14 mouse cellular contexts compared by ENCODE assay signal in the genomic region with DNA sequence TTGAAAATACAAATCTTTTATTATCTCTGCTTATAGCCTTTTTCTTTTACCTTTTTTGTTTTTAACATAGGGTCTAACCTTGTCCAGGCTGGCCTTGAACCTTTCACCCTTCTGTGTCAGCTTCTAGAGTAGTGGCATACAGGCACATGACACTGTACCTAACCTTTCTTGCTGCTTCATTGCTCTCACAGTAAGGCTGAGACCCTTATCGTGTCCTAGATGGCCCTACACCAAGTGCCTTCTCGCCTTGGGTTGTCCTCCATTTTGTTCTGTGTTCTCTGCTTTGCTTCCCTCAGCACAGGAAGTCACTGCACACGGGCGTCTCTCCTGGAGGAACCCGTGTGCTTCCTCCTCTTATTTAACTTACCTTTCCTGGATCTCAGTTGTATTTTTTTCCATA. TPM values are rescaled to one million over a fixed set of nuclear protein-coding genes. Genes with fewer than 3 reads are reported as not detected.
DNase-seq lines count a peak whose midpoint lies in the region; ATAC-seq and TF ChIP-seq lines count a peak whose summit lies in the region.
"Had no signal": no experiment of that assay in that cellular context is flagged by ENCODE, and none has a peak within 500 bp of the region (broad histone marks: within the 10 kb centered on the region; RNA-seq: fewer than 3 reads in every experiment).

No protein-coding gene starts in this region.

- peak overlapping the region; percentile 23; the same call in 1 of the 2 replicates for H3K4me3 ChIP-seq in hindbrain, embryonic 13.5 days
- H3K4me3 ChIP-seq in hindbrain, embryonic 11.5 days (ENCODE audit: low read depth, low read length): no peak overlapping the region
- no peak overlapping the region for H3K4me3 ChIP-seq in midbrain, embryonic 12.5 days

- peak overlapping the region; percentile 61 for H3K27ac ChIP-seq in hindbrain, embryonic 13.5 days
- no peak overlapping the region for H3K27ac ChIP-seq in hindbrain, embryonic 11.5 days (ENCODE audit: low read depth, low read length)
- H3K27ac ChIP-seq in midbrain, embryonic 12.5 days (replicated peaks): no peak overlapping the region

- H3K9me3 ChIP-seq in hindbrain, embryonic 13.5 days: peaks cover 3% of the 10 kb centered on the region; the same call in 1 of the 2 replicates
- H3K9me3 ChIP-seq in hindbrain, embryonic 11.5 days (ENCODE audit: control insufficient read depth, low read length): no peaks in the 10 kb centered on the region
- H3K9me3 ChIP-seq in midbrain, embryonic 12.5 days: no peaks in the 10 kb centered on the region

- DNase-seq in hindbrain, embryonic 11.5 days (ENCODE audit: low spot score): no peak
- peak; percentile 46 for DNase-seq in 416B (ENCODE audit: low read depth)
- peak; percentile 8 for DNase-seq in brain, embryonic 14.5 days (ENCODE audit: low read depth)
- no peak for DNase-seq in frontal cortex, postnatal 36 days (ENCODE audit: low spot score in 2 of 2)
- DNase-seq in adrenal gland, postnatal 14 days: no peak
- DNase-seq: adrenal gland, adult 2 months; gastrocnemius, postnatal 10 days; kidney, postnatal 14 days; lung, postnatal 10 days had no signal

- ATAC-seq in hindbrain, embryonic 13.5 days (ENCODE audit: low FRiP score): no peak
- ATAC-seq in hindbrain, embryonic 11.5 days (ENCODE audit: low FRiP score): no peak
- ATAC-seq in midbrain, embryonic 12.5 days (ENCODE audit: low FRiP score, low read depth): no peak
- ATAC-seq: inflammation-experienced regulatory T-cells, adult 6 months; Patski had no signal

- H3K4me1 ChIP-seq in hindbrain, embryonic 13.5 days (replicated peaks): peaks cover 21% of the 10 kb centered on the region
- H3K4me1 ChIP-seq in hindbrain, embryonic 11.5 days (replicated peaks; ENCODE audit: control insufficient read depth, insufficient read depth, low read length): no peaks in the 10 kb centered on the region
- H3K4me1 ChIP-seq in midbrain, embryonic 12.5 days: peaks cover 2% of the 10 kb centered on the region

- H3K27me3 ChIP-seq in hindbrain, embryonic 13.5 days: no peaks in the 10 kb centered on the region
- no peaks in the 10 kb centered on the region for H3K27me3 ChIP-seq in hindbrain, embryonic 11.5 days (ENCODE audit: control insufficient read depth, insufficient read depth, low read length)
- H3K27me3 ChIP-seq in midbrain, embryonic 12.5 days: no peaks in the 10 kb centered on the region
- H3K27me3 ChIP-seq: CH12.LX, Patski had no signal

- TF ChIP-seq POLR2A in brain, embryonic 14.5 days (IDR thresholded peaks at IDR 0.05; ENCODE audit: borderline replicate concordance, extremely low read depth, insufficient read depth, insufficient read length, poor library complexity, severe bottlenecking): no peak

- TF ChIP-seq CTCF in brain, embryonic 14.5 days (IDR thresholded peaks at IDR 0.05; ENCODE audit: borderline replicate concordance, extremely low read depth, insufficient read depth, insufficient read length): no peak

- H3K9ac ChIP-seq in hindbrain, embryonic 13.5 days: no peak overlapping the region; the same call in 1 of the 2 replicates
- no peak overlapping the region for H3K9ac ChIP-seq in hindbrain, embryonic 11.5 days (ENCODE audit: low read depth, low read length)
- 0 out of 2 replicates have a peak overlapping the region, but pooled peaks have one; percentile 11 for H3K9ac ChIP-seq in midbrain, embryonic 12.5 days (replicated peaks)

- peak overlapping the region; percentile 58 for H3K4me2 ChIP-seq in hindbrain, embryonic 13.5 days
- H3K4me2 ChIP-seq in hindbrain, embryonic 11.5 days (replicated peaks; ENCODE audit: low read depth, low read length): no peak overlapping the region
- no peak overlapping the region for H3K4me2 ChIP-seq in midbrain, embryonic 12.5 days (replicated peaks)

- no peaks in the 10 kb centered on the region for H3K36me3 ChIP-seq in hindbrain, embryonic 13.5 days
- no peaks in the 10 kb centered on the region for H3K36me3 ChIP-seq in hindbrain, embryonic 11.5 days (ENCODE audit: control insufficient read depth, insufficient read depth, low read length)
- H3K36me3 ChIP-seq in midbrain, embryonic 12.5 days: peaks cover 3% of the 10 kb centered on the region; the same call in 1 of the 2 replicates

- 86% methylated on average over 5 of the region's 5 CpGs for WGBS in hindbrain, embryonic 13.5 days
- 87% methylated on average over 5 of the region's 5 CpGs for WGBS in hindbrain, embryonic 11.5 days
- WGBS in midbrain, embryonic 12.5 days: 89% methylated on average over 5 of the region's 5 CpGs

RNA-seq across cellular contexts. Expression of gene Klhdc10, which starts 3.0 kb away (rescaled TPM):
- polyA plus RNA-seq in hindbrain, embryonic 13.5 days (2015; fragmentation: Nextera tagmentation; extraction: Ambion mirVana): 32.9 and 34.2 TPM in 2 replicates
- 27.4 and 28.2 TPM in 2 replicates for polyA plus RNA-seq in hindbrain, embryonic 11.5 days (2014; fragmentation: Nextera tagmentation; extraction: Ambion mirVana)
- 121 and 127 TPM in 2 replicates for polyA plus RNA-seq in brain, embryonic 14.5 days (2012; rRNA removed)
- polyA plus RNA-seq in midbrain, embryonic 12.5 days (2016; fragmentation: Nextera tagmentation; extraction: Ambion mirVana): 40.2 and 48.6 TPM in 2 replicates
- 72.4 and 72.6 TPM in 2 replicates for total RNA-seq in adrenal gland, postnatal 14 days (2021)

RNA-seq across cellular contexts. Expression of gene Zc3hc1, which starts 13.8 kb away (rescaled TPM):
- polyA plus RNA-seq in hindbrain, embryonic 13.5 days (2015; fragmentation: Nextera tagmentation; extraction: Ambion mirVana): 64.9 and 71.4 TPM in 2 replicates
- polyA plus RNA-seq in hindbrain, embryonic 11.5 days (2014; fragmentation: Nextera tagmentation; extraction: Ambion mirVana): 69.3 and 79.1 TPM in 2 replicates
- polyA plus RNA-seq in brain, embryonic 14.5 days (2012; rRNA removed): 41.6 and 46.4 TPM in 2 replicates
- polyA plus RNA-seq in midbrain, embryonic 12.5 days (2016; fragmentation: Nextera tagmentation; extraction: Ambion mirVana): 62.1 and 69.4 TPM in 2 replicates
- 16.4 and 22.4 TPM in 2 replicates for total RNA-seq in adrenal gland, postnatal 14 days (2021)

Comparison
In these comparisons a context has a peak if more than half of its experiments do, and no peak if none do; other contexts are left out.
1. DNase-seq: peak in 416B (single experiment) and brain, embryonic 14.5 days (single experiment); none in hindbrain, embryonic 11.5 days (single experiment), frontal cortex, postnatal 36 days (0 of 2) and adrenal gland, postnatal 14 days (single experiment).